Mouse (Mus musculus): ENCODE measurements around the gene Lztr1.

Gene Lztr1

GRCm38 (mm10) chr16:17559396-17560027 lies 51.0 kb downstream of the Lztr1 start:
- no peak for DNase-seq

- no peak for DNase-seq
These were observed 52.8 kb downstream of the Lztr1 start, which contains the start of gene Lrrc74b for GRCm38 (mm10) chr16:17561128-17561750. Lrrc74b (minus strand) TSS chr16:17561247.

- no peak for DNase-seq
These were observed 53.3 kb downstream of the Lztr1 start, which contains the start of gene P2rx6 for GRCm38 (mm10) chr16:17561751-17562208. P2rx6 (plus strand) TSS chr16:17561885.

GRCm38 (mm10) chr16:17563580-17563979 lies 55.1 kb downstream of the Lztr1 start:
- no peak for DNase-seq

- DNase-seq, result no peak
These were observed 55.7 kb downstream of the Lztr1 start for GRCm38 (mm10) chr16:17564221-17564620.

- DNase-seq, result no peak
These were observed 56.3 kb downstream of the Lztr1 start for GRCm38 (mm10) chr16:17564771-17565170.

- no peak for DNase-seq
These were observed 57.7 kb downstream of the Lztr1 start for GRCm38 (mm10) chr16:17566186-17566585.
